Mouse (Mus musculus) macrophage (primary cell): Measurements from ENCODE around the gene Clasp1. TPM values are rescaled to one million over a fixed set of nuclear protein-coding genes. Genes with fewer than 3 reads are reported as not detected.

Experiments used
- H3K27ac ChIP-seq: fragments of 350-480 bp; formaldehyde crosslinking; 2 replicates; pipeline ENCODE4 v1.9.0; 2021
- H3K36me3 ChIP-seq: fragments of 350-480 bp; formaldehyde crosslinking; 2 replicates; pipeline ENCODE4 v1.9.0; 2021; ENCODE audit errors: inconsistent target
- H3K4me3 ChIP-seq: fragments of 350-480 bp; formaldehyde crosslinking; 2 replicates; pipeline ENCODE4 v1.9.0; 2021; ENCODE audit errors: inconsistent target
- H3K79me2 ChIP-seq: fragments of 350-480 bp; formaldehyde crosslinking; 2 replicates; pipeline ENCODE4 v1.9.0; 2021; ENCODE audit errors: inconsistent target
- WGBS: methylation state at CpG from one replicate; pipeline ENCODE4 v1.1.7; 2026; ENCODE audit warnings: inconsistent platforms; ENCODE audit not compliant: missing documents; 5-methylcytosine and 5-hydroxymethylcytosine counted together
- polyA plus RNA-seq: library from polyadenylated mRNA; stranded (reverse); fragments of 250-400 nt; gene quantifications from 3 replicates; pipeline ENCODE4 v1.2.4, GENCODE M21; 2018; ENCODE audit warnings: inconsistent platforms

The Clasp1 gene
- polyA plus RNA-seq, 1 experiment from 2014 or later: 19.4 TPM

DNA sequence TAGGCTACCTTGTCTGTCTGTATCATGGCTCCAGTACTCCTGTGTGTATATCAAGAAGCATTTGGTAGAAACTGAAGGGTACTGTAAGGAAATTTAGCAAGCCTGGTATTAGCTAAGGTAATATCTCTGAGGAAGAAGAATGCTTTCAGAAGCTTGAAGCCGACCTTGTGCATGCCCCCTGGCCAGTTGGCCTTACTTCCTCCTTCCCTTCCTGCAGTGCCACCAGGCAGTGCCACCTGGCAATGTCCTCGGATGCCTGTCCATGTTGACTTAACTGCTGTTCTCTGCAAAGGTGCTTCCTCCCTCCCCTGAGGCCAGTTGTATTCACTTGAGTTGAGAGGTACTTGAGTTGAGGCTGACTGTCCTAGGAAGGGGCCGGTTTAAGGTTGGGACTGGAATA, 32.3 kb downstream of the Clasp1 start:
- Histone ChIP-seq H3K36me3 (peaks cover 24% of the 10 kb centered on the region; the same call in 1 of the 2 replicates), H3K79me2 (peaks cover 37% of the 10 kb centered on the region; the same call in 1 of the 2 replicates), H3K4me3 (no peak overlapping the region), H3K27ac (no peak overlapping the region)
- WGBS: 28% methylated on average over 3 of the region's 3 CpGs

DNA sequence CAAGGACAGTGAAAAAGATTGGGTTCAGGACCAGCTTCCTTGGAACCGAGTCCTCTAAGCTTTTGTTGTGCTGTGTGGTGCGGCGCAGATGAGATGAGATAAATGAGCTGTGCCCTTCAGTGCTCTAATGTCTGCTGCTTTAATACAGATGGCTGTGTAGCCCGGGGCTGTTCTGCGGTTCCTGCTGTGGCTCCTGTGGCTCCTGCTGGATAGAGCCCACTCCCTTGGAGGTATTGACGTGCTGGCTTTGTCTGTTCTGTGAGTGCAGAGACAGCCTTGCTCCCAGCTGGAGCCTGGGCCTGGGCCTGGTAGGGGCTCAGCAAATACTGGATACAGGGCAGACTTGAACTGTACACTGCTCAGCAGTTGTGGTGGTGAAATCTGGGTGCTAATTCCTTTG, 34.0 kb downstream of the Clasp1 start:
- 97% methylated on average over 6 of the region's 6 CpGs for WGBS
- Histone ChIP-seq H3K27ac (no peak overlapping the region), H3K4me3 (no peak overlapping the region), H3K36me3 (peaks cover 24% of the 10 kb centered on the region; the same call in 1 of the 2 replicates), H3K79me2 (peaks cover 25% of the 10 kb centered on the region; the same call in 1 of the 2 replicates)

DNA sequence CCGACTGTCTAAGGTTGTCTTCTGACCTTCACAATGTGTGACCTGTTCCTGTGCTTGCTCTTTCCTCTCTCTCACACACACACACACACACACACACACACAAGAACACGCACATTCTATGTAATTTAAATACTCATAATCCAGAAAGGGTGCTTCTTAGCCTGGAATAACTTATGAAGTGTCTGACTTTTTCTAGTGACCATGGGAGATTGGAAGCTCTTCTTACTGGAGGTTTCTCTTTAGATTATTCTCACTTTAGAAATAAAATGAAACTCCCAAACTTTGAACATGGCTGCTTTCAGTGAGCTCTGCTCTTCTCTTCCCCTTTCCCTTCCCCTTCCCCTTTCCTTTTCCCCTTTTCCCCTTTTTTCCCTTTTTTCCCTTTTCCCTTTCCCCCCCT, 37.1 kb downstream of the Clasp1 start:
- WGBS: 94% methylated on average over 2 of the region's 2 CpGs

DNA sequence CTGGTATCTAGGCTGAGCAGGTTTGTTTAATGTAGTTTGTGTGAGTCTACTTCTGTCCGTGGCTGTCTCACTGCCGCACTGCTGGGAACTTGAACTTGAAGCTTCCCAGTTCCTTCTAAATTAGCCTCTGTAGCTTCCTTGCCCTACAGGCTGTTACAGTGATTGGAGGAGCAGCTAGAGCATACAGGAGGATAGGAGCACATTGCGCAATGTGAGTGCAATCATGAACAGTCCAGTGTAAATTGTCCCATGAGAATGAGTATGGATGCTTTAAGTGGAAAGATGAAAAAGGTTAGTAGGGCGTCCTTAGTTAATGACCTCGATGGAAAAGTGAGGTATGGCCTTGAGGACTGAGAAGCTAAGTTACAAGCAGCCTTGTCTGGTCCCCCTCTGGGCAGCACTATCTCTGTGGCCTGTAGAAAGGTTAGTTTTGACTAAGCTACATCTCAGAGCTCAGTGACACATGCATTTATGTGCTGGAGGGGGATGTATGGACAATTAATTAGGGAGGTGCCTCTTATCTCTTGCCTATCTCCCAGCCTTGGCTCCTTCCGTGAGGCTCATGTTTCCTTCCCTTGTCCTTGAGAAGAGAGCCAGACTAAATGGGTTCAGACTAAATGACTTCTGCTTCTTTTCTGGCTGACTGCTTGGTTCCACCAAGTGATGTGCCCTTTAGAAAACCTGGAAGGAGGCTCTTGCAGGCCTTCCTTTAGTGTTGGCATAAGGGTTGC, 39.7 kb downstream of the Clasp1 start:
- Histone ChIP-seq H3K79me2 (peaks cover 60% of the 10 kb centered on the region; the same call in 1 of the 2 replicates), H3K36me3 (peaks cover 2% of the 10 kb centered on the region; the same call in 1 of the 2 replicates), H3K27ac (no peak overlapping the region), H3K4me3 (no peak overlapping the region)
- WGBS: 84% methylated on average over 6 of the region's 6 CpGs

More for the DNA sequence above, 37.1 kb downstream of the Clasp1 start:
- peaks cover 12% of the 10 kb centered on the region; the same call in 1 of the 2 replicates for H3K36me3 ChIP-seq
- no peak overlapping the region for H3K4me3 ChIP-seq
- H3K27ac ChIP-seq: no peak overlapping the region
- H3K79me2 ChIP-seq: peaks cover 42% of the 10 kb centered on the region; the same call in 1 of the 2 replicates

DNA sequence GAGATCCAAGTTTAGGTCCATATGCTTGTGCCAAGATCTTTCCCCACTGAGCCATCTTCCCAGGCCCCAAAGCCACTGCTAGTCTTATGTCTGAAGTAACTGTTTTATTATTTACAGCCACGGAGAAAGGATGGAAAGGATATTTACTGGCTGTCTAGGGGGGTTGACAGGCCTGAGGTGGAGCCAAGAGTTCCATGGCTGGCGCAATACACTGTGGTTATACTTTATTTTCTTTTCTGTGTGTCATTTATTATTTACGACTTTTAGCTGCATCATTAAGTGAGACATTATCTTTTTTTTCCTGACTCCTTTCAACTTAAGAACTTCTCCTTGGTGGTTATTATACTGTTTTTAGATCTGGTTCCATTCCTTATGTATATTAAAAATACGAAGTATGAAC, 42.7 kb downstream of the Clasp1 start:
- no peak overlapping the region for H3K4me3 ChIP-seq
- WGBS: 86% methylated on average over 3 of the region's 4 CpGs
- H3K27ac ChIP-seq: no peak overlapping the region
- no peaks in the 10 kb centered on the region for H3K36me3 ChIP-seq
- H3K79me2 ChIP-seq: peaks cover 90% of the 10 kb centered on the region; the same call in 1 of the 2 replicates

DNA sequence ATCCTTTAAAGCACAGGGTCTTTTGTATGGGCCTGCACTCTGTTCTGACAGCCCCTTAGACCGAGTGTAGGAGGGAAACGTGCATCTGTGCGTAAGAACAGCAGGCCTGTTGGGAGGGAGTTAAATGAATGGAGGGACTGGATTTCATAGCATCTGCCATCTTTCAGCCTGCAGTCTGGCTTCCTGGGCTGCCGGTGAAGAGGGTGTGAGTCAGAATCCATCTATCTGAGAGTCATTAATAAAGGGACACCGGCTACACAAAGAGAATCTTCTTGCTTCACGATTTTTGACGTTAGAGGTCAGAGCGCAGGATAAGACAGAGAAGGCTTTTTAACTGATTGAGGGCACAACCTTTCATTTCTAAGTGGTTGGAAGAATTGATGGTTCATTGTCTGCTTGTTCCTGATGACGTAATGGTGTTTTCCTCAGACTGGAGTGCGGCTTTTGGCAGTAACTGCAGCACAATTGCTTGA, 46.2 kb downstream of the Clasp1 start:
- peaks cover 99% of the 10 kb centered on the region; the same call in 1 of the 2 replicates for H3K79me2 ChIP-seq
- WGBS: 94% methylated on average over 10 of the region's 10 CpGs
- no peaks in the 10 kb centered on the region for H3K36me3 ChIP-seq

DNA sequence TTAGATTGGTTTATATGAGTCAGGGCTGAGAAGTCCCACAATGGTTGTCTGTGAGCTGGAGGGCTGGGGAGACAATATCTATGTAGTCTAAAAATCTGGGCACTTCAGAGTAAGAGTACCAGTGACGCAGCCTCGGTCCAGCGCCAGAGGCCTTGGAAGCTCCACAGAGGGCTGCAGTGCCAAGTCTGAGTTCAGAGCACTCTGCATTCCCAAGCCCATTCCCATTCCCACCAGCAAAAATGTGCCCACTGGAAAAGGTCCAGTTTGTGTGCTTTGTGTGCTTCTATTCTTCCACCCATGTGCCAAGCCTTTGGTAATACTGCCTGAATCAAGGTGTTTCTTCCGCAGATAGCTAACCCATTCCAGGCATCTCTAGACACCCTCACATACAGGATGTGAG, 49.0 kb downstream of the Clasp1 start:
- Histone ChIP-seq H3K36me3 (no peaks in the 10 kb centered on the region), H3K27ac (no peak overlapping the region), H3K79me2 (peaks cover 98% of the 10 kb centered on the region; the same call in 1 of the 2 replicates), H3K4me3 (no peak overlapping the region)
- 98% methylated on average over 4 of the region's 4 CpGs for WGBS

More for the DNA sequence above, 46.2 kb downstream of the Clasp1 start:
- H3K4me3 ChIP-seq: no peak overlapping the region
- H3K27ac ChIP-seq: no peak overlapping the region

DNA sequence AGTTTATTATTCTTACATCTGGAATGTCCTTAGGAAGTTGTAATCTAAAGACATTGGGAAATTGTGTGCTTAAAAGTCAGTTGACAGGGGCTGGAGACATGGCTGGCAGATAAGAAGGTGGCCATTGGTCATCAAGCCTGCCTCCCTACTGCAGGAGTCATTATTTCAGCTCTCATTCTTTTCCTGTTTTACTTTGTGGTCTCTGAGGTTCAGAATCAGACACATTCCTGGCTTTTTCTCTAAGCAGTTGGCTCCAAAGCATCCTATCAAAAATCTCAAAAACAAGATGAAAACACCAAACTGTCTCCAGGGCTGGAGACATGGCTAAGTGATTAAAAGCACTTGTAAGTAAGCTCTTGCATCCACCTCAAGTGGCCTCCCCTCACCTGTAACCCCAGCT, 49.5 kb downstream of the Clasp1 start:
- no peak overlapping the region for H3K27ac ChIP-seq
- H3K36me3 ChIP-seq: no peaks in the 10 kb centered on the region
- peaks cover 98% of the 10 kb centered on the region; the same call in 1 of the 2 replicates for H3K79me2 ChIP-seq
- H3K4me3 ChIP-seq: no peak overlapping the region

DNA sequence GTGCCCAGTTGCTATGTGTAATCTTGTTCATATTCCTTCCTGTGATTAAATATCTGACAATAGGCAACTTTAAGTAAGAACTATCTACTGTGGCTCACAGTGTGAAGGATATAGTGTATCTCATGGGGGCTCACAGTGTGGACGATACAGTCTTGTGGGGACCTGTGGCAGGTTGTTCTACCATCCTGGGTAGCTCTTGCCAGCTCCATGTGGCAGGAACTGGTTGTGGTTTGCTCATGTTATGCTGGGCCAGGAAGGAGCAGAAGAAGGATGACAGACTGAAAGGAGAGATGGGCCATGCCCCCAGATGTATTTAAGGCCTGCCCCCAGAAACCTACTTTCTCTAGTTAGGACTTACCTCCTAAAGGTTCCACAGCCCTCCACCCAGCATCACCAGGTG, 51.7 kb downstream of the Clasp1 start:
- H3K27ac ChIP-seq: no peak overlapping the region
- no peaks in the 10 kb centered on the region for H3K36me3 ChIP-seq
- H3K4me3 ChIP-seq: no peak overlapping the region
- WGBS: 44% methylated on average over 1 of the region's 1 CpGs
- H3K79me2 ChIP-seq: peaks cover 94% of the 10 kb centered on the region; the same call in 1 of the 2 replicates

DNA sequence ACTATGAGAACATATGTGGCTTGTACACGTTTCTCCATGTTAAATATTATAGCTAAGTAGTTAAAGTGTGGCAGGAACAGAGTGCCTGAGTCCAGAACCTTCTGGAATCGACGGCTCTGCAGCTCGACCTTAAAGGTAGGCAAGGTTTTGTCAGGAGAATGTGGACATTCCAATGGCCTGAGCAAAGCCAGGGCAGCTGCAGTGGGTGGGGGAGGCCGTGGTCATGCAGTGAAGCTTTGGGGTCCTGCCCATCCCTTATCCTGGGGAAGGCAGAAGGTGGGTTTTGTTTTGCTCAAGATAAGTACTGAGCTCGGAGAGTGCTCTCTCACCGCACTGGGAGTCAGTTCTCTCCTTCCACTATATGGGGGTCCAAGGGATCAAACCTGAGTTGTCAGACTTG, 55.6 kb downstream of the Clasp1 start:
- WGBS: 91% methylated on average over 7 of the region's 7 CpGs
- H3K4me3 ChIP-seq: no peak overlapping the region
- H3K36me3 ChIP-seq: no peaks in the 10 kb centered on the region

DNA sequence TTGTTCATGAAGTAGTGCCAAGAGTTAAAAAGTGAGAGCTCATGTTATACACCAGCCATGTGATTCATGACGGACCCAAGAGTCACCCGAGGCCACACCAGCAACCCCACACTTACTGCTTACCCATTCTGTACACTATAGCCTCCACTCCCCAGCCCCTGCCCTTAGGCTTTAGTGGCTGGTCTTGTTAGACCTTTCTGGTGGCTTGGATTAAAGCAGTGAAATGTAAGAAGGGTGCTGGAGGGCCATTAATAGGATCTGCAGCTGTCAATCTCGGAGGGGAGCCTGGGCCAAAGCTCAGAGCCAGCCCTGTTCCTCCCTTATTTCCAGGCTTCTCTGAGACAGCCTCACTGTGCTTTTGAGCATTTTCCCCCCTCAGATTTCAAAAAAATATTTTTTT, 56.1 kb downstream of the Clasp1 start:
- H3K4me3 ChIP-seq: no peak overlapping the region
- no peak overlapping the region for H3K27ac ChIP-seq
- peaks cover 88% of the 10 kb centered on the region; the same call in 1 of the 2 replicates for H3K79me2 ChIP-seq
- H3K36me3 ChIP-seq: no peaks in the 10 kb centered on the region
- 94% methylated on average over 3 of the region's 3 CpGs for WGBS

More for the DNA sequence above, 55.6 kb downstream of the Clasp1 start:
- Histone ChIP-seq H3K27ac (no peak overlapping the region), H3K79me2 (peaks cover 88% of the 10 kb centered on the region; the same call in 1 of the 2 replicates)

DNA sequence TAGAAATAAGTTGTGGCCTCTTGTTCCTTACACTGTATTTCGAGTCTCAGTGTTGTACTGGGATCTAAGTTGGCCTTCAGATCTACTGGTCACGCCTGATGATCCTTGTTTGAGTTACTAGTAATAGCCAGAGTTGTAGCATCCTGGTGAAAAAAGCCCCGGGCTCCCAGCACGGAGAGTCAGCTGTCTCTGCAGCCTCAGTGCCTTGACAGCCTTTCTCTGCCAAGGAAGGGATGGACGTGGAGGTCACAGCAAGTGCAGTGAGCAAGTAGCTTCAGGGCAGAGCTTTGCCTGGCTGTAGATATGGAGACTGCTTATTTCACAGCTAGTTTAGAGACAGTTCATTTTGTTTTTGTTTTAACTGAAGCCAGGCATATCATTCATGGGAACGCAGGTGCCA, 56.6 kb downstream of the Clasp1 start:
- Histone ChIP-seq H3K27ac (no peak overlapping the region), H3K36me3 (no peaks in the 10 kb centered on the region), H3K79me2 (peaks cover 88% of the 10 kb centered on the region; the same call in 1 of the 2 replicates), H3K4me3 (no peak overlapping the region)
- 96% methylated on average over 6 of the region's 6 CpGs for WGBS

DNA sequence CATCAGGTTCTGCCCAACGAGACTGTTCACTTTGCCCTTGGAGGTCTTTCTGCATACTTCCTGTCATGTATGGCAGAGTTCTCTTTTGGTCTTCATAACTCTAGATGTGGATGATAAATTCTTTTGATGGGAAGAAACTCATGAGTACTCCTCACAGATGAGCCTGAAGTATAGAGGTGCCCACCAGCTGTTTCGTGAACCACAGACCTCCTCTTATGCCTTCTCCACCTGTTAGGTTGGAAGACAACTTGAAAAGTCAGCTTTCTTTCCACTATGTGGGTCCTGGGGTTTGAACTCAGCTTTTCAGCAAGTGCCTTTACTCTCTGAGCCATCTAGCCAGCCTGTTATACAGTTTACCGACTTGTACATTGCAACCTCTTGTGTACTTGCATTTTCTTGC, 57.1 kb downstream of the Clasp1 start:
- H3K36me3 ChIP-seq: no peaks in the 10 kb centered on the region
- H3K27ac ChIP-seq: no peak overlapping the region
- H3K79me2 ChIP-seq: peaks cover 87% of the 10 kb centered on the region; the same call in 1 of the 2 replicates
- WGBS: 88% methylated on average over 3 of the region's 3 CpGs
- H3K4me3 ChIP-seq: no peak overlapping the region

DNA sequence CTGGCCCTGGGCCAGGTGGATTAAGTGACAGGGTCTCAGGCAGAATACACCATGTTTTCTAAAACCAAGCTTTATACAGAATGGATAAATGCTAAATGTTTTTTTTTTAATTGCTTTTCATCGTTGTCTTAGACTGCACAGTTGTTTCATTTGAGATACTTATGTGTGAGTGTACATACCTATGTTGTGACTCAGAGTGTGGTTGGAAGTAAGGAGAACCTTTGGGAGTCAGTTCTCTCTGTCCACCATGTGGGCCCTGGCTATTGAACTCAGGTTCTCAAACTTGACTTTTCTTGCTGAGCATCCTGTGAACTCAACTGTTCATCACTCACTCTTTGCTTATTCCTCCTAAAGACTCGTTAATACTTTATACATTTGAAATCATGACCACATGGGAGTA, 58.3 kb downstream of the Clasp1 start:
- no peaks in the 10 kb centered on the region for H3K36me3 ChIP-seq
- WGBS: 100% methylated on average over 2 of the region's 2 CpGs

DNA sequence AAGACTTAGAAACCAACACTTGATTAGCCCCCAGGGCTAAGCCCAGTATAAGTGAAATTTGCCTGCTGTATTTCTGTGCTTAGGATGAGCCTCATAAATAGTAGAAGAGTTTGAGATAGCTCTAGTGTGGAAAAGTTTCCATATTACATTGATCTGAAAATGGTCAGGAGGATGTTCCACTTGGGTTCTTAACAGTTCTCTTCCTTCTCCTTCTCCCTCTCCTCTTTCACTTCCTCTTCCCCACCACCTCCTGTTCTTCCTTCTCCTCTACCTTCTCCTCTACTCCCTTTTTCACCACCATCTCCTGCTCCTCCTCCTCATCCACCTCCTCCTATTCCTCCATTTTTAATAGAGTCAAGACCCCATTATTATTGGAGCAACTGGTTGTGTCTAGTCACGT, 59.4 kb downstream of the Clasp1 start:
- WGBS: 90% methylated on average over 1 of the region's 1 CpGs
- no peak overlapping the region for H3K4me3 ChIP-seq
- peaks cover 89% of the 10 kb centered on the region; the same call in 1 of the 2 replicates for H3K79me2 ChIP-seq
- no peak overlapping the region for H3K27ac ChIP-seq
- no peaks in the 10 kb centered on the region for H3K36me3 ChIP-seq

More for the DNA sequence above, 58.3 kb downstream of the Clasp1 start:
- peaks cover 87% of the 10 kb centered on the region; the same call in 1 of the 2 replicates for H3K79me2 ChIP-seq
- no peak overlapping the region for H3K4me3 ChIP-seq
- H3K27ac ChIP-seq: no peak overlapping the region
